Mouse (Mus musculus): ENCODE data around the gene Stat5a. TPM values are rescaled to one million over a fixed set of nuclear protein-coding genes. Genes with fewer than 3 reads are reported as not detected.

Stat5a gene
- total RNA-seq (2014; rRNA removed): 2.0 and 2.6 TPM in 2 replicates
- polyA plus RNA-seq (2015; fragmentation: Nextera tagmentation; extraction: Ambion mirVana): 1.1 and 1.6 TPM in 2 replicates

DNA sequence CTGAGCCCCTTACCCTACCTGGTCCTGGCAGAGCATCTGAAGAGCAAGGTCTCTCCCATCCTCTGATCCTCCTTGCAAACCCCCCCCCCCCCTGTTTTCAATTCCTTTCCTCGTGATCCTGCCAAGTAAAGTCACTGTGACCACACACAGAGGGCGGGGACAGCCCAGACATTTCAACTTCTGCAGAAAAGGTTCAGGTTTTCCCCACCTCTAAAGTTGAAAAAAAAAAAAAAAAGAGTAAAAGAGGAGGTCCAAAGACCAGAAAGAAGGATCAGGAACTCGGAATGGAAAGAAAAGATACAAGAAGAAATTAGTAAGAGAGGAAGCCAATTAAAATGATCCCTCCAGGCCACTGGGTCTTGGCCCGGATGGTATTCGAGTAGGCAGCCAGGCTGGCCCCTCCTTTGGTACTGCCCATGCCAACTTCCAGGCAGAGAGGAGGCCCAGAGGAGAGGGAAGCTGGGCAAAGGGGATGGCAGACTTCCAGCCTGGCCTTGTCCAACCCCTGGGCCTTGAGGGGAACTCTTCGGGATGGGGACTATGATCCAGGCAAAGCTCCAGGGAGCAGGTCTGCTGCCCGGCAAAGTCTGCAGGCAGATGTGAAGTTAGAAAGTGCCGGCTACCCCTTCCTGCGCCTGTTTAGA is at the start of gene Stat5a:
TSS of gene Stat5a (plus strand) at position 417 of the 644 bp plus-strand sequence.
- no peaks in the 10 kb centered on the region for H3K36me3 ChIP-seq (ENCODE audit: insufficient read depth)
- H3K9ac ChIP-seq: 0 out of 2 replicates have a peak within 1 kb of the TSS, but pooled peaks have one; percentile 33
- TF ChIP-seq CTCF (IDR thresholded peaks at IDR 0.05; ENCODE audit: low read depth): no peak
- peak; percentile 55 for DNase-seq
- H3K4me1 ChIP-seq (ENCODE audit: insufficient read depth): no peaks in the 10 kb centered on the region
- peak within 1 kb of the TSS; percentile 35 for H3K4me3 ChIP-seq (ENCODE audit: low read depth, low read length)
- WGBS: 38% methylated on average over 9 of the region's 9 CpGs
- H3K9me3 ChIP-seq (ENCODE audit: low read length): no peaks in the 10 kb centered on the region
- no peak within 1 kb of the TSS for H3K27ac ChIP-seq (ENCODE audit: low read depth, low read length)
- H3K4me2 ChIP-seq (ENCODE audit: low read depth): peak within 1 kb of the TSS; percentile 51
- ATAC-seq: peak; percentile 59
- H3K27me3 ChIP-seq (ENCODE audit: insufficient read depth, low read length): peaks cover 58% of the 10 kb centered on the region

DNA sequence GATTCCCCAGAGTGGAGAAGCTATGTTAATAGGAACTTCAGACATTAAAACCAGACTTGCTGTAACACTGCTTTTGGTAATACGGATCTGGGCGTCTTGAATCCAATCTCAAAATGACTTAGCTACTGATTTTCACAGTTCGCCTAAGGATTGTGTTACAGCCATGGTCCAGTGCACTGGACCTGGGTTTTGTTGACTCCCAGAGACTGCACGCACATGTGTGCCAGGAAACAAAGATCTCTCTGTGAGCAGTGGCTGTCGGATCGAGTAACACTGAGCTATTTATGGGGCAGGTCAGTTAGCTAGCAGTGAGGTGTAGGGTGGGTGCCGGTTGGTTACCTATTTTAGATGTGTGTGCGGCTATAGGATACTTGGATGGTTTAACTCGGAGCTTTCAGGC is 48.6 kb upstream of the Stat5a start:
- TF ChIP-seq CTCF (IDR thresholded peaks at IDR 0.05; ENCODE audit: low read depth): no peak
- no peak for ATAC-seq
- H3K4me2 ChIP-seq (ENCODE audit: low read depth): no peak overlapping the region

GRCm38 (mm10) chr11:100811132-100811531 is 48.0 kb upstream of the Stat5a start:
- Histone ChIP-seq H3K27me3 (ENCODE audit: insufficient read depth, low read length) (no peaks in the 10 kb centered on the region), H3K4me3 (ENCODE audit: low read depth, low read length) (no peak overlapping the region), H3K4me1 (ENCODE audit: insufficient read depth) (no peaks in the 10 kb centered on the region), H3K27ac (ENCODE audit: low read depth, low read length) (no peak overlapping the region), H3K4me2 (ENCODE audit: low read depth) (no peak overlapping the region), H3K36me3 (ENCODE audit: insufficient read depth) (no peaks in the 10 kb centered on the region), H3K9ac (no peak overlapping the region), H3K9me3 (ENCODE audit: low read length) (no peaks in the 10 kb centered on the region)
- no peak for DNase-seq
- TF ChIP-seq CTCF (IDR thresholded peaks at IDR 0.05; ENCODE audit: low read depth): peak; percentile 29; the same call in 1 of the 2 replicates
- 94% methylated on average over 2 of the region's 2 CpGs for WGBS
- ATAC-seq: no peak

More for the DNA sequence above, 48.6 kb upstream of the Stat5a start:
- Histone ChIP-seq H3K4me3 (ENCODE audit: low read depth, low read length) (no peak overlapping the region), H3K36me3 (ENCODE audit: insufficient read depth) (no peaks in the 10 kb centered on the region), H3K27me3 (ENCODE audit: insufficient read depth, low read length) (no peaks in the 10 kb centered on the region), H3K9me3 (ENCODE audit: low read length) (no peaks in the 10 kb centered on the region), H3K27ac (ENCODE audit: low read depth, low read length) (no peak overlapping the region), H3K4me1 (ENCODE audit: insufficient read depth) (no peaks in the 10 kb centered on the region), H3K9ac (no peak overlapping the region)
- 92% methylated on average over 9 of the region's 9 CpGs for WGBS
- no peak for DNase-seq

DNA sequence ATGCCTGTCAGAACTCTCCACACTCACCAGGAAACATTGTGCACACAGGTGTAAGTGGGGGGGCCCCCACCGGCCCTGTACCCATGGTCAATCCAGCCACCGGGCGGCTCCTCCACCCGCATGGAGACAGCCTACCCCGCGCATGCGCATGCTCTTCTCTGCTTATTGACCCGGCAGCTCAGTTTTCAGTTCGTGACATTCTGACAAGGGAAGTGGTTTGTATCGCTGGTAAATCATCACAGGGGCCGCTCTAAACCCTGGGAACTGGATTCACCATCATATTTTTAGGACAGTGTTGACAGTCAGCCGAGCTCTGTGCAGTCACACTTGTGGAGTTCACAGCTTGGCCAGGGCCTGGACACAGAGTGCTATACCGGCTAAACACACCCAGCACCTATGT is 44.7 kb upstream of the Stat5a start:
- WGBS: 83% methylated on average over 13 of the region's 13 CpGs
- ATAC-seq (no peak), DNase-seq (no peak)
- no peaks in the 10 kb centered on the region for H3K9me3 ChIP-seq (ENCODE audit: low read length)
- no peak overlapping the region for H3K27ac ChIP-seq (ENCODE audit: low read depth, low read length)
- H3K27me3 ChIP-seq (ENCODE audit: insufficient read depth, low read length): no peaks in the 10 kb centered on the region
- H3K9ac ChIP-seq: no peak overlapping the region
- H3K36me3 ChIP-seq (ENCODE audit: insufficient read depth): no peaks in the 10 kb centered on the region
- no peaks in the 10 kb centered on the region for H3K4me1 ChIP-seq (ENCODE audit: insufficient read depth)
- no peak overlapping the region for H3K4me2 ChIP-seq (ENCODE audit: low read depth)
- no peak overlapping the region for H3K4me3 ChIP-seq (ENCODE audit: low read depth, low read length)
- TF ChIP-seq CTCF (IDR thresholded peaks at IDR 0.05; ENCODE audit: low read depth): no peak

DNA sequence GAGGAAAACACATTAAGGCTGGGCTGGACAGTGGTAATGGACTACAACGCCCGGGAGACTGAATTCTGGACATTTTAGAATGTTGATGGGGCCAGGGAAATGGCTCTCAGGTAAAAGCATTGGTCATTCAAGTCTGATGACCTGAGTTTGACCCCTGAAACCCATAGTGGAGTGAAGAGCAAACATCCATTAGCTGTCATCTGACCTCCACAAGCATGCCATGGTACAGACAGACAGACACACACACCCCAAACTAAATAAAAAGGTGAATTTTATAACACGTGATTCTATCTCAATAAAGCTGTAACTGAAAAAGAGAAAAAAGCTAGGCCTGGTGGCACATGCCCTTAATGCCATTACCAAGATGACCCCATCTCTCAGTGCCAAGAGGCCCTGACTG is 42.8 kb upstream of the Stat5a start:
- no peak overlapping the region for H3K4me2 ChIP-seq (ENCODE audit: low read depth)

DNA sequence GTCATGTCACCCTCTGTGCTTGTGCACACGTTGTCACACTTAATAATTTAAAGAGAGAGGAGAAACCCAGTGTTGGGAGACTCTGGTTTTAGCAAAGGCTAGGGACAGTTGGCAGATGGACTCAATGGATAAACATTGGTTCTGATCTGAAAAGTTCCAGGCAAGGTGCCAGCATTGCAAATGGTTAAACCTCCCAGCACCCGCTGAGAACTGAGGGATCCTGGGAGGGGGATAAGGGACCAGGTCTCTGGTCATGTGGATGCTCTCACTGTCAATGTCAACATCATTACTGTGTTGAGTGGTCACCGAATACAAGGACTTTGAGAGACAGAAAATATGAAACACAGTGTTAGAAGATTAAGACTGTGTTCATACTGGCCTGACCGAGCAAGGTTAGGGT is 42.4 kb upstream of the Stat5a start:
- H3K36me3 ChIP-seq (ENCODE audit: insufficient read depth): no peaks in the 10 kb centered on the region
- ATAC-seq: no peak
- no peak for TF ChIP-seq CTCF (IDR thresholded peaks at IDR 0.05; ENCODE audit: low read depth)
- no peak for DNase-seq
- no peak overlapping the region for H3K9ac ChIP-seq
- no peaks in the 10 kb centered on the region for H3K4me1 ChIP-seq (ENCODE audit: insufficient read depth)
- no peak overlapping the region for H3K27ac ChIP-seq (ENCODE audit: low read depth, low read length)
- H3K27me3 ChIP-seq (ENCODE audit: insufficient read depth, low read length): no peaks in the 10 kb centered on the region
- no peak overlapping the region for H3K4me2 ChIP-seq (ENCODE audit: low read depth)
- no peaks in the 10 kb centered on the region for H3K9me3 ChIP-seq (ENCODE audit: low read length)
- H3K4me3 ChIP-seq (ENCODE audit: low read depth, low read length): no peak overlapping the region
- 56% methylated on average over 4 of the region's 4 CpGs for WGBS

More for the DNA sequence above, 42.8 kb upstream of the Stat5a start:
- WGBS: 89% methylated on average over 3 of the region's 3 CpGs
- DNase-seq: no peak
- Histone ChIP-seq H3K9ac (no peak overlapping the region), H3K27ac (ENCODE audit: low read depth, low read length) (no peak overlapping the region), H3K27me3 (ENCODE audit: insufficient read depth, low read length) (no peaks in the 10 kb centered on the region), H3K9me3 (ENCODE audit: low read length) (no peaks in the 10 kb centered on the region), H3K36me3 (ENCODE audit: insufficient read depth) (no peaks in the 10 kb centered on the region), H3K4me1 (ENCODE audit: insufficient read depth) (no peaks in the 10 kb centered on the region), H3K4me3 (ENCODE audit: low read depth, low read length) (no peak overlapping the region)
- no peak for ATAC-seq
- TF ChIP-seq CTCF (IDR thresholded peaks at IDR 0.05; ENCODE audit: low read depth): no peak

DNA sequence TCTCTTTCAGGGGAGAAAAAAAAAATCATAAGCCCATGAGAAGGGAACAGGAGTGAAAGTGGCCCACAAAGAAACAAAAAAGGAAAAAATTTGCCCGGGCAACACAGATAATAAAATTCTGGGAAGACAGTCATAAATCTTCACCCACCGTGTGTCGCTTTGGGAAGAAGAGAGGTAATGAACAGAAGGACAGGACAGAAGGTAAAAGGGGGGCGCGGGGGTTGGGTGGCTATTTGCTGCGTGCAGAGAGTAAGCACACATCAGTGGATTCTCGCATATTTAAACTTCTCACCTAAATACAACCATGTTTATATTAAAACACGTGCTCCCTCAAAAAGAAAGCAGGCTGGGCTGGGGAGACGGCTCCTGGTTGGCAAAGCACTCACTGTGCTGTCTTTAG is 41.8 kb upstream of the Stat5a start:
- no peak for ATAC-seq
- H3K4me3 ChIP-seq (ENCODE audit: low read depth, low read length): no peak overlapping the region
- DNase-seq: no peak
- 65% methylated on average over 9 of the region's 9 CpGs for WGBS
- no peaks in the 10 kb centered on the region for H3K36me3 ChIP-seq (ENCODE audit: insufficient read depth)
- H3K27me3 ChIP-seq (ENCODE audit: insufficient read depth, low read length): no peaks in the 10 kb centered on the region
- no peak overlapping the region for H3K9ac ChIP-seq
- H3K9me3 ChIP-seq (ENCODE audit: low read length): no peaks in the 10 kb centered on the region
- no peak for TF ChIP-seq CTCF (IDR thresholded peaks at IDR 0.05; ENCODE audit: low read depth)
- H3K4me1 ChIP-seq (ENCODE audit: insufficient read depth): no peaks in the 10 kb centered on the region
- H3K4me2 ChIP-seq (ENCODE audit: low read depth): no peak overlapping the region
- H3K27ac ChIP-seq (ENCODE audit: low read depth, low read length): no peak overlapping the region

Measured in forebrain, postnatal 0 days (tissue).